Mouse (Mus musculus): ENCODE measurements around the gene Armc12. TPM values are rescaled to one million over a fixed set of nuclear protein-coding genes. Genes with fewer than 3 reads are reported as not detected.
"Not testable (repeated sequence)": the region's sequence is repeated elsewhere in the genome, so short reads cannot be mapped to it uniquely, and the experiment has no call there.

Gene Armc12
- polyA plus RNA-seq, 1 experiment: not detected

DNA sequence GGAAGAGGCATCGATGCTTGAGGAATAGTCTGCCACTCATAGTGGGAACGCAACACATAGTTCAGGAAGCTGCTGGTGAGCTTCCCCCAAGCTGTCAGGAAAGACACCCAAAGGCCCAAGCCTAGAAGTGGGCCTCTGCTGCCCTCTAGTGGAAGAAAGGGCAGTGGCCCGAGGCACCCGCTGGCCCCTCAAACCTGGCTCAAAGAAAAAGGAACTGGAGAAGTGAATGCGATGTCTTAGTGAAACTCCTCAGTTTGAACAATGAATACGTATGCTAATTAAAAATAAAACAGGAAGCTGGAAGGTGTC, 2.6 kb upstream of the Armc12 start:
- DNase-seq (ENCODE audit: extremely low spot score in 1 of 2, low spot score in 1 of 2): peak; percentile 57 to 92

DNA sequence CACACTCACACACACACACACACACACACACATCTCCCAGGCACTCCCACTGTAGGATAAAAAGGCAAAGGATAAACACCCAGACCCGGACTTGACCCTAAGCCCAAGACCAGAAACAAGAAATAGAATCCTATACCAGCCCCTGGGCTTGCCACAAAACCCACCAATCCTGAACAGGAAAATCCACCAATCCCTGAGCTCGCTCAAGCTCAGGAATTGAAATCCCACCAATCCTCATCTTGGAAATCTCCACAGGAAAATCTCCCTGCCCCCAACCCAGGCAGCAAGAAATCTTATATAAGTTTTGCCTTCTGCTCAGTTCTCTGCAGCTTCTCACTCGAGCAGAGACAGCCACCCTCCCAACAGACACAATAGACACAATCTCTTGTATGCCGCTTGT, 1.5 kb upstream of the Armc12 start:
- no peak for DNase-seq (ENCODE audit: extremely low spot score in 1 of 2, low spot score in 1 of 2)

DNA sequence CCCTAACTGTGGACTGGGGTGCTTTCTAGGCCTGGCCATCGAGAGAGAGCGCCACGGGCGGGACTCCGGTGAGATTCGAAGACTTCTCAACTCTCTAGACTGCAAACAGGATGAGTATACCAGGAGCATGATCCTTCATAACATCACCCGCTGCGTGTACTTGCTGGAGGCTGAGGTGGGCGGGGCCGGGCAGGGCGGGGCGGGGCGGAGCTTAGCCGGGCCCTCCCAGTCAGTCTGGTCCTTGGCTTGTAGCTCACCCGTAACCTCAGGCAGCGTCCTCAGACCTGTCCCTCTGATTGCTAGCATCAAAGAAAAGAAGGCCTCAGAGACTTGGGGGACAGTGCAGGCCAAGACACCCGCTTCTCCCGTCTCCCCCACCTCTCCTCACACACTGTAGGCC, 1.3 kb downstream of the Armc12 start:
- no peak for DNase-seq (ENCODE audit: extremely low spot score in 1 of 2, low spot score in 1 of 2)

DNA sequence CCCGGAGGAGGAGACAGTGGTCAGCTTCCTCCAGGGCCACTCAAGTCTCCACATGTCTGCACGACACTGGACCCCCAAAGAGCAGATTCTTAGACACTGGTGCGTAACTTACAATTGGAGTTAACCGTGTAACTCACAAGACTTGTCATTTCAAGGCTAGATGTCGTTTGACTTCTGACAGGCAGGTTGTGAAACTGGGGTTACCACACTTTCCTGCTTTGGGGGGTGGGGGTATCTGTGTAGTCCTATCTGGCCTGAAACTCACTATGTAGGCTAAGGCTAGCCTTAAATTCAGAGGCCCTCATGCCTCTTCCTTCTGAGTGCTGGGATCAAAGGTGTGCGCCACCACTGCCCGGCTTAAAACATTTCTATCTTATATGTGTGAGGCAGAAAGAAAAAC, 2.0 kb downstream of the Armc12 start:
- DNase-seq (ENCODE audit: extremely low spot score in 1 of 2, low spot score in 1 of 2): no peak

DNA sequence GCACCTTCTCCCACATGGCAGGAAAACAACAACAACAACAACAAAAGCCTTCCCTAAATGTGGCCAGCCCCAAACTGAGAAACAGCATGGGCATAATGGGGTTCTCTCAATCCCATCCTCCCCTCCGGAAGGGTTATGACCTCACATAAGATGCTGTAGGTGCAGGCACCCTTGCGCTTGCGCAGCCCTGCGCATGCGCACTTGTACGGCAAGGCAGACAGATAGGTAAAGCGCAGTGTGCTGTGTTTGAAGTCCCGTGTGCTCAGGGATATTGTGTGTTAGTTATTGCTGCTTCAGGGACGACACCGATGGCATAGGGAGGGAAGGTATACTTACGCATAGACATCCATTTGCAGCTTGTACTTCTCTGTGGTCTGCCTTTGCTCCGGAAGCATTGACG, 2.7 kb downstream of the Armc12 start:
- no peak for DNase-seq (ENCODE audit: extremely low spot score in 1 of 2, low spot score in 1 of 2)

DNA sequence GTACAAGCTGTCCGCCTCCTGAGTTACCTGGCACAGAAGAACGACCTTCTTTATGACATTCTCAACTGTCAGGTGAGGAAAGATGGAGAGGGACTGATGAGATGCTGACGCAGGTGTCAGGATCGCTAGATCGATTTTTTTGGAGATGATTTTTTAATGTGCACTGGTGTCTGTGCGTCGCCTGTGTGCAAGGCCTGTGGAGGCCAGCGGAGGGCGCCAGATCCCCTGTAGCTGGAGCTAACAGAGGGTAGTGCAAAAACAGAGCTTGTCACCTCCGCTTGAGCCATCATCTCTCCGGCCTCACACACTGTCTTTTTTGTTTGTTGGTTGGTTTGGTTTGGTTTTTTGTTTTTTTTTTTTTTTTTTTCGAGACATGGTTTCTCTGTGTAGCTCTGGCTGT, 7.3 kb downstream of the Armc12 start:
- no peak for DNase-seq (ENCODE audit: extremely low spot score in 1 of 2, low spot score in 1 of 2)

DNA sequence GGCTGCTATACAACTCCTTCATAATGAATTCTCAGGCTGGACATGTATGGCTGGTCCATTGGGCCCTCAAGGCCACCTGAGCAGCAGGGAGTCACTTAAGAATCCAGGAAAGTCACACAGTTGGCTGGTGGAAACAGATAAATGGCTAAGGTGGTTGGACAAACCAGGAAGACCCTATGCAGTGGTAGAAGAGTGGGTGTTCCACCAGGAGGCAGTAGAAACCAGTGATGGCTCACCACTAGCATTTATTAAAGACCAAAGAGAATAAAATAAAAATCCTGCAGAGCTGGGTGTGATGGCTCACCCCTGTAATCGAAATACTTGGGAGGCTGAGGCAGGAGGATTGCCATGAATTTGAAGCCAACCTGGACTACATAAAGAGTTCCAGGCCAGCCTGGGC, 16.3 kb downstream of the Armc12 start:
- DNase-seq (ENCODE audit: extremely low spot score in 1 of 2, low spot score in 1 of 2): peak in 1 of 2 experiments; percentile 24

DNA sequence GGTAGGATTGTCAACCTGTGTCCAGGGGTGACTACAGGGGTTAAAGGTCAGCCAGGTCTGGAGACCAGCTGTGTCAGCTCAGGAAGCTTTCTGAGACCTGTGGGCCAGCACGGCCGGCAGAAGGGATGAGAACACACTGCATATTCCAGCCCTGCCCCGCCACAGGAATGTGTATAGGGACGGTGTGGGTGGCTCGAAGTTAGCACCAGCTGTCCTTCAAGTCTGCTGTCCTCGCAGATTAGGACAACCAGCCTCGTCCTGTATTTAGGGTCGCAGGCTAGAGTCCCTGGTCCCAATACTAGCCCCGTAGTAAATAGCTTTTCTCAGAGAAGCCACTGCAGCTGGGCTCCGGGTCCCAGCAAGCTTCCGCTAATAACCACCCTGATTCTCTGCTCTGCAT, 17.9 kb downstream of the Armc12 start:
- DNase-seq (ENCODE audit: extremely low spot score in 1 of 2, low spot score in 1 of 2): no peak

DNA sequence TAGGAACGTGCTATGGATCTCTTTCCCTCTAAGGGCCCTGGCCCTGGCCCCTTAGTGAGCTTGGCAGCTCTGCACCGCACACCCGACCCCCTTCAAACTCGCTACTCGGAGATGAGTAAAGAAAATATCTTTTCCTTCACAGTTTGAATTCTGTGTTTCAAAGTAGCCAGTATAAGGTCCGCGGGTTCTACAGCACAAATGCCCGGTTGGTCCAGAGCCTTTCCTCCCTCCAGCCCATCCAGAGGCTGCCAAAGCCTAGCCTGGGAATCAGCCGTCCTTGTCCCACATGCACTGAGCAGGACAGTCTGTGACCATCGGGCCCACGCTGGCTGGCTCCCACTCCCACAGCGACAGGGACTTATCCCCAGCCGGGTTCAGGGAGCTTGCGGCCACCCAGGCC, 18.5 kb downstream of the Armc12 start, which contains the start of gene Clpsl2:
Gene Clpsl2, plus strand, starts transcription at position 301 of the 400 bp plus-strand sequence.
- DNase-seq (ENCODE audit: extremely low spot score in 1 of 2, low spot score in 1 of 2): no peak

DNA sequence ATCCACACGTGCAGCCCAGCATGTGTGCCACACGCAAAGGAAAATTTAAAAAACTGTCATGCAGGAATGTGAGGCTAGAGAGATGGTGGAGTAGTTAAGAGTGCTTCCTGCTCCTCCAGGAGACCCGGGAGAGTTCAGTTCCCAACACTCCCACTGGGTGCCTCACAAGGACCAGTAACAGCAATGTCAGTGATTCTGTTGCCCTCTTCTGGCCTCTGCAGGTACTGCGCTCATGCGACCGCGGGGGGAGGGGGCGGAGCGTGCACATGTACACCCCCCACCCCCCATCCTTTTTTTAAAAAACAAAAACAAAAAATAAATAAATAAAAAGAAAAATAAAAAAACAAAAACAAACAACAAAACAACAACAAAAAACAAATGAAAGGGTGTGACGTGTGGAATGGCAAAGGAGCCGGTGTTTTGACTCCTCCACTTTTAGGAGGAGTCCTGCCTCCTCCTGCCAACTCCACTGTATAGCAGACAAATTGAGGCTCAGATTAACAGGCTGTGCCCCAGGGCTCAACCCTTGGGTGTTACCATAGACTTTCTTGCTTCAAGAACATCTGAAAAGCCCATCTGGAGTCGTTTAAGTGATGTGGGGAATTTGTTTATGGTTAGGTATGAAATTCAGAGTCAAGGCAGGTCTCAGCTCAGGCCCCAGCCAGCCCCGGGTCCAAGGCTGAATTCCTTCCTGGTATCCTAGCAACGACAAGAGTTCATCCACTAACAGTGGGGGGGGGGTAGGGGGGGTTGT, 22.6 kb downstream of the Armc12 start:
- peak; percentile 26 to 81 for DNase-seq (ENCODE audit: extremely low spot score in 1 of 2, low spot score in 1 of 2)

DNA sequence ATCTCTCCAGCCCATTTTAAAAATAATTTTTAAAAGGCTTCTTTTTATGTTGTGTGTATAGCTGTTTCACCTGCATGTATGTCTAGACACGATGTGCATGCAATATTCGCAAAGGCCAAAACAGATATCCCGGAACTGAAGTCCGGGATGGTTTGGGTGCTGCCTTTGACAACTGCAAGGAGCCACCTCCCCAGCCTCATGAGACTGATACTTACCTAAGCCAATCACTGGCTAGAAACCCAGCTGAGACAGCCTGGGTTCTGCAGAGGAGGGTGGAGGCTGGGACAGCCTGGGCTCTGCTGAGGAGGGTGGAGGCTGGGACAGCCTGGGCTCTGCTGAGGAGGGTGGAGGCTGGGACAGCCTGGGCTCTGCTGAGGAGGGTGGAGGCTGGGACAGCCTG, 23.4 kb downstream of the Armc12 start:
- not testable (repeated sequence) for DNase-seq (ENCODE audit: extremely low spot score in 1 of 2, low spot score in 1 of 2)

DNA sequence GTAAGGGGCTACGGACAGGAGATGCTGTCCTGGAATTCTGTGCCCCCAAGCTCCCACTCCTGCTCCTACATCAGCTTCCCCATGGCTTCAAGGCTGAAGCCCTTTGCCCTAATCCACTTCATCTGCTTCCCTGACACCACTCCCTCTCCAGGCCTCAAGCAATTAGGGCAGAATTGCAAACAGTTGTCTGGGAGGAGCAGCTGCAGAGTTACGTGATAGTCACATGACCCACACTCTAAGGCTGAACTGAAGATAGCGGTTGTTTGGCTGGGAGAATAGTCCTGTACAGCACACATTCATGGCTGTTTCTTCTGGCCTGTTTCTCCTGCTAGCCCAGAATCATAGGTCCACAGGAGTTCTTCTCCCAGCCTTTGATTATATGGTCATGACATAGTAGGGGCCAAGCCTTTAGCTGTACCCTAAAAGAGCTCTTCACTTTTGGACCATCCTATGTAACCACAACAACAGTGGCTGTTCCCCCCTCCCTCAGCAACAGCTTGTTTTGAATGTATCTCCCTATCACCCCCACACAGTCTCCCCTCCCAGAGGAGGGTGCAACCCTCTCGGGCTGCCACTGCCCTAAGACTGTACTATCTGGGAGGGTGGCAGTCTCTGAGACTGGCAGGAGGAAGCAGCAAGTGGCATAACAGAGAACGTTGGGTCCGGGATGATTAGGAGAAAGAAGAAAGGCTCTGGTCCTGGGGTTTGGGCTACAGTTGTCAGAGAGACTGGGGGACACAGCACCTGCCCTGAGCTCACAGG, 26.2 kb downstream of the Armc12 start:
- DNase-seq (ENCODE audit: extremely low spot score in 1 of 2, low spot score in 1 of 2): no peak

DNA sequence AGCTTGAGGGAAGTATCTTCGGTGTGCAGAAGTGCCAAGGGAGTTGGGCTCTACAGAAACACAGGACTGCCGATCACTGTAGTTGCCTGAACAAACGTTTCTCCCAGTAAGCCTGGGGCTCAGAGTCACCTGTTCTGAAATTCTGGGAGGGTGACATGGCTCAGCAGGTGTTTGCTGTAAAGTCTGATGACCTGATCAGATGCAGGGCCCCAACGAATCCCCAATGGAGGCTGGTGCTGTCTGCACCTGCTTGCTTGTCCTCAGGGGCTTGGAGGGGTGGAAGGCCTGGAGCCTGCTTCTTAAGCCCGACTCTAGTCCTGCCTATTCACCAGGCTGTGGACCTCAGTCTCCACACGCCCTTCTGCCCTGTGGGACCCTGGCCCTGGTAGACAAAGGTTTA, 27.2 kb downstream of the Armc12 start:
- DNase-seq (ENCODE audit: extremely low spot score in 1 of 2, low spot score in 1 of 2): no peak

DNA sequence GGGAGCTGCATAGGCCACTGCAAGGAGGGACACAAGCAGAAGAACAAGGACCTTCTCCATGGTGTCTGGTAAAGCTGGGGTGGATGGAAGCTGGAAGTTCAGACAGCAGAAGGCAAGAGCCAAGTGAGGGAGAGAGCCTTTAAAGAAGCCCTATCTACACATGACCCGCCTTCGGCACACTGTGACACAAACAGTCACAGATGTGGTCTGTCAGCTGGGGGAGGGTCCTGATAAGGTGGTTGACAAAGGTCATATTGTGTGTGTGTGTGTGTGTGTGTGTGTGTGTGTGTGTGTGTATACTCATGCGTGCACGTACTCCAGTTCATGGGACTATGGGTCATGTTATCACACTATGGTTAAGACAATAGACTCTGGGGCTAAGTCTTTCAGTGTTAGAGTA, 30.0 kb downstream of the Armc12 start, which contains the start of gene Clps:
Gene Clps, minus strand, starts transcription at position 169 of the 400 bp plus-strand sequence.
- no peak for DNase-seq (ENCODE audit: extremely low spot score in 1 of 2, low spot score in 1 of 2)

DNA sequence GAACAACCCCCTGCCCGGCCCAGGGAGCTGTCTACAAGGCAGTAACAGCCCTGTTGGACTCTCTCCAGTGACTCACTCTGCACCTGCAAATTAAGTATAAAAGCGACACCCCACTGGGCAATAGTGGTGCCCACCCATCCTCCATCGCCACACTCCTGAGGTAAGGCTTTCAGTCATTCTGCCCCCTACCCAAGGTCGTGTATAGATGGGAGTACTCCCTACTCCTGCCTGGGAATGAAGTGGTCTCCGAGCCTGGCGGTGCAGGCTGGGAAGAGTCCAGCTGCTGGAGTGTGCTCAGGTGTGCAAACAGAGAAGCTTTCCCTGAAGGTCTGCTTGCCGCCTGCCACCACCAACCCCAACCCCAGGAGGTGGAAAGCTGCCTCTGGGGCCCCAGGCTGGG, 31.0 kb downstream of the Armc12 start:
- no peak for DNase-seq (ENCODE audit: extremely low spot score in 1 of 2, low spot score in 1 of 2)

DNA sequence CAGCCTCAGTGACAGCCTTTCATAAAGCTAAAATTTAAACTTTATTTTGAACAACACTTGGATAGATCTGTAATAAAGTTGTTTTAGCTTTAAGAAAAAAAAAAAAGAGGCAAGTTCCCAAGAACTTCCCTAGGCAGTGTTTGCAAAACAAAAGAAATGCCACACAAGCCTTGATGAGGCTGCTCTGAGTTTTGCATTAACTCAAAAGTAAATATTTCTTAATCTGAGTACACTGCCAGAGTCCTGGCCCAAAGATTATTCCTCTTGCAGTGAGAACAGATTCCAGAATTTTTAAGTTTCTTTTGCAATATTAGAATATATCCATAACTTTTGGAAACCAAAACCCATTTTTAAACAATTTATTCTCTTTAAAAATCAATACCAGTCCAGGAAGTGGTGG, 34.6 kb downstream of the Armc12 start:
- no peak for DNase-seq (ENCODE audit: extremely low spot score in 1 of 2, low spot score in 1 of 2)

DNA sequence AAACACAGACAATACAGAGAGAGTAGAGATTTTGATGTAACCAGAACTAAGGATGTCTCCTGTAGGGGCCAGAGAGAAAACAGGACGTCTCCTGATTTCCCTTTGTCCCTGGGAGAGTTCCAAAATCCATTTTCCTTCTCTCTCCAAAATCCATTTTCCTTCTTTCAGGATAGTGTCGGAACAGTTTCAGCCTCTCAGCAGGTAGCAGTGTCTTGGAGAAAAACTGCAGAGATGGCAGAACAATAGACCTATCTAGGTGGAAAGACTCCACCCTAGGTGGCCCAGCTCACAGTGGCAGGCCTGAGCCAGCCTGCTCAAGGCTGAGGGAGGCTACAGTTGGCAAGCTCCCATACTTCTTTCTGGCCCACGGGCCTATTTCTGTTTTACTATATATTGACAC, 36.9 kb downstream of the Armc12 start:
- DNase-seq (ENCODE audit: extremely low spot score in 1 of 2, low spot score in 1 of 2): no peak

DNA sequence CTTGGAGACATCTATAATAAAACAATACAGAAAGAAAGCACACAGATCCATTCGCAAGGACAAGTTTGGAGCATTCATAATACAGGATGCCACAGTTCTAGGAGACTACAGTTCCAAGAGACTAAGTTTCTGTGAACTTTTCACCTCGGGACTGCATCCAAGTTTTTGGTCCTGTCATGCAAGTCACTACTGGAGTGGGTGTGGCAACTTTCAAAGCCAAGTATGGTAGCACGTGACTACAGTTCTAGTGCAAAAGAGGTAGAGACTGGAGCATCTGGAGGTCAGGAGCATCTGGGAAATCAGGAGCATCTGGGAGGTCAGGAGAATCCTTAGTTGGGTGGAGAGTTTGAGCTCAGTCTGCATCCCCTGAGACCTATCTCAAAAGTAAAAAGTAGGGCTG, 41.3 kb downstream of the Armc12 start:
- DNase-seq (ENCODE audit: extremely low spot score in 1 of 2, low spot score in 1 of 2): no peak

DNA sequence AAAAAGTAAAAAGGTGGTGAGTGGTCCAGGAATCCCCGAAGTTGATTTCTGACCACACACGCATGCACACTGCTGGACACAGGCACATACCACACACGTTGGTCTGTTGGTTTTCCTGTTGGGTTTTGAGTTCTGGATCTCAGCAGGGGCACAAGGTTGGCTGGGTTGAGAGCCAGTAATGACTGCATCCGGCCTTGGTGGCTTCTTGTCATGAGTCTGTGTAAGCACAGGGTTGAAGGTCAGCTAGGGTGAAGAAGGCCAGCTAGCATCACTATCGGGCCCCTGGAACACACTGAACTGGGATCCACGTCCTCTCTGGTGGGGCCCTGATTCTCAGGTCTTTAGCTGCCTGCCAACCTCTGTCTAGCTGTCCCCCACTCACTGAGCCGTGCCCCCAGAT, 41.9 kb downstream of the Armc12 start:
- no peak for DNase-seq (ENCODE audit: extremely low spot score in 1 of 2, low spot score in 1 of 2)

DNA sequence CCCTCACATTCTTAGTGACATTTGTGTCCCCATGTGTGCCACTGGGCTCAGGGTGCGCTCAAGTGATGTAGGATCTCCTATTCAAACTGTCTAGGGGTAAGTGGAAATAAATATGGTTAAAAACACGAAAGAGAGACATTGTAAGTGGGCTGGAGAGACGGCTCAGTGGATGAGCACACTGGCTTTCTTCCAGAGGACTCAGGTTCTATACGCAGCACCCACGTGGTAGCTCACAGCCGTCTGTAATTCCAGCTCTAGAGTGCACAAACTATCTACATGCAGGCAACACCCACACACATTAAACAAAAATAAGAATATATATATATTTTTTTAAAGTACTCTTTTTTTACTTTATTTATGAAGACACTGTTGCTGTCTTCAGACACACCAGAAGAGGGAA, 42.3 kb downstream of the Armc12 start:
- DNase-seq (ENCODE audit: extremely low spot score in 1 of 2, low spot score in 1 of 2): peak in 1 of 2 experiments; percentile 38

DNA sequence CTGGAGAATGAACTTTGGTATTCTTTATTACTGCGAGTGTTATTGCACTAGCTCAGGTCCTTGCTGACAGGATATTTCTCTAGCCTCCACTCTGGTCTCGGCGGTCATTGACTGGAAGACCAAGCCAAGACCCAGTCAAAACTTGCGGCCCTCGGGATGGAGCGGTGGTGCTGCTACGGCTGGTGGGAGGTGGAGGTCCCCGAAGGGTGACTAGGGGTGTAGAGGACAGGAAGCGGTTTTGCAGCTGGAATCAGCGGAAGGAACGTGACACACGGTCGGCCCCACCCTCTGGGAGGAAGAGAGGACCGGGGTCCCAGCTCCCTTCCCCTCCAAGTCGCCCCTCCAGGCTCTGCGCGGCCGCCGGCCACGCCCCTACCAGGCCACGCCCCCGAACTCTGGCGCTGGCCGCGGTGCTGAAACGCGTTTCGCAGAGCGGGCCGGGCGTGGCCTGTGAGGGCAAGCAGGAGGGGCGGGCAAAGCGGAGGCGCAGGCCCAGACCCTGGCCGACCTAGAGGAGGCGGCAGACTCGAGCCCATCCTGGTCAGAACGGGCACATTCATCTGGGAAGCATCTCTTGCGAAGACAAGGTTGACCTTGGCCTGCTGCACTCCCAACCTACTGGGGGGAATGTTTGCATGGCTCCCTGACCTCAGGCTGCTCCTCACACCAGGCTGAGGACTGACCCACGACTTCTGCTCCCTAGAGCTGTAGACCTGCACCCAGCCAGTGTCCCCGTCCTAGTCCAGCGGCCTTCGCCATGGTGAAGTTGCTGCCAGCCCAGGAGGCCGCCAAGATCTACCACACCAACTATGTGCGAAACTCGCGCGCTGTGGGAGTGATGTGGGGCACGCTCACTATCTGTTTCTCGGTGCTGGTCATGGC, 44.9 kb downstream of the Armc12 start, which contains the start of gene Lhfpl5:
Gene Lhfpl5, plus strand, starts transcription at position 398 of the 882 bp plus-strand sequence.
- no peak for DNase-seq (ENCODE audit: extremely low spot score in 1 of 2, low spot score in 1 of 2)
